Mouse (Mus musculus): Measurements from ENCODE around the gene Hhat. TPM values are rescaled to one million over a fixed set of nuclear protein-coding genes. Genes with fewer than 3 reads are reported as not detected.

Gene Hhat
- total and polyA plus RNA-seq, 3 experiments, result 0.21 to 1.2 (median 1.1) TPM

GRCm38 (mm10) chr1:192472366-192472765 lies 298.7 kb downstream of the Hhat start:
- Histone ChIP-seq H3K27me3 (replicated peaks) (peaks cover 34% of the 10 kb centered on the region), H3K4me1 (ENCODE audit: control insufficient read depth in 1 of 2, insufficient read depth in 2 of 2) (no peaks in the 10 kb centered on the region), H3K4me2 (ENCODE audit: insufficient read depth, low read depth, poor library complexity, severe bottlenecking) (no peak overlapping the region), H3K9me3 (replicated peaks; ENCODE audit: low read length) (no peaks in the 10 kb centered on the region), H3K79me2 (replicated peaks; ENCODE audit: control insufficient read depth, extremely low read depth, insufficient read depth, poor library complexity, severe bottlenecking) (no peaks in the 10 kb centered on the region), H3K9ac (ENCODE audit: insufficient read depth, low read depth) (no peak overlapping the region), H3K36me3 (replicated peaks in 1 of 2; ENCODE audit: control insufficient read depth in 1 of 2, insufficient read depth in 1 of 2, low read length in 1 of 2) (no peaks in the 10 kb centered on the region), H3K4me3 (replicated peaks in 1 of 3; ENCODE audit: low read depth in 2 of 3, low read length in 2 of 3, poor library complexity in 1 of 3) (no peak overlapping the region), H3K27ac (ENCODE audit: insufficient read depth, low read depth) (no peak overlapping the region)
- TF ChIP-seq EP300 (IDR thresholded peaks at IDR 0.05; ENCODE audit: low read length) (no peak), JUN (IDR thresholded peaks at IDR 0.05; ENCODE audit: insufficient read depth, low read depth, low read length) (no peak), MAZ (IDR thresholded peaks at IDR 0.05; ENCODE audit: low read depth, low read length) (no peak), CHD2 (IDR thresholded peaks at IDR 0.05; ENCODE audit: low read length) (no peak), ETS1 (conservative IDR thresholded peaks at IDR 0.05; ENCODE audit: low read depth, low read length) (no peak), KAT2A (IDR thresholded peaks at IDR 0.05; ENCODE audit: insufficient replicate concordance, low read length) (no peak), ZC3H11A (IDR thresholded peaks at IDR 0.05; ENCODE audit: low read depth, low read length) (no peak), E2F4 (IDR thresholded peaks at IDR 0.05; ENCODE audit: insufficient replicate concordance, low read depth, low read length) (no peak), TBP (conservative IDR thresholded peaks at IDR 0.05; ENCODE audit: low read depth, low read length) (no peak), NELFE (IDR thresholded peaks at IDR 0.05; ENCODE audit: low read depth, low read length) (no peak), SMC3 (IDR thresholded peaks at IDR 0.05; ENCODE audit: low read depth, low read length) (no peak), SIN3A (IDR thresholded peaks at IDR 0.05; ENCODE audit: low read length) (no peak), USF1 (IDR thresholded peaks at IDR 0.05; ENCODE audit: low read depth, low read length) (no peak), PAX5 (IDR thresholded peaks at IDR 0.05; ENCODE audit: low read length) (no peak), RAD21 (IDR thresholded peaks at IDR 0.05; ENCODE audit: low read depth, low read length) (no peak), BHLHE40 (IDR thresholded peaks at IDR 0.05; ENCODE audit: low read depth, low read length) (no peak), POLR2A (IDR thresholded peaks at IDR 0.05; ENCODE audit: low read depth, low read length) (no peak)
- dilution Hi-C loops (cut with MboI; ENCODE audit: extremely low pct_ligation_motif_present, extremely low pct_unique_long_range_greater_than_20kb, low sequenced_read_pairs), result no loop called here
- DNase-seq (ENCODE audit: extremely low read depth), result peak; percentile 10
- in situ Hi-C loops (cut with MboI; ENCODE audit: low pct_ligation_motif_present, low pct_unique_long_range_greater_than_20kb, low sequenced_read_pairs), result no loop called here

DNA sequence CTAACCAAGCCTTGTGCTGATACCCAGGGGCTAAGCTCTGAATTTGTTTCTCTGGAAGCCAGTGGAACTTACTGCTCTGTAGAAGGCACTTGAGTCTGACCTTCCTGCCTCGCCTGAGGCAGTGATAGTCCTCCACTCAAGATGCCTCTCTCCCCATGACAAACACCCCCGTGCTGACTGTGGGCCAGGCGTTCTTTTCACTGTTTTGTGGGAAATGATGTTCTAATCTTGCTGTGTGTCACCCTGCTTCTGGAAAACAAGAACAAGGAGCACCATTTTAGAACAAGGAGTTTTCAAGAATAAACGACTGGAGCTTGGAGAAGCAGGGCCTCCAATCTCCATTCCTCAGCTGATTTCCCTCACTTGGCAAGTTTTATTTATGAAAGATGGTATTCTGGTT lies 307.3 kb downstream of the Hhat start:
- no peak for TF ChIP-seq MAX (IDR thresholded peaks at IDR 0.05; ENCODE audit: low read length)
- Histone ChIP-seq H3K36me3 (replicated peaks in 1 of 2; ENCODE audit: control insufficient read depth in 1 of 2, insufficient read depth in 1 of 2, low read length in 1 of 2) (no peaks in the 10 kb centered on the region), H3K4me1 (ENCODE audit: control insufficient read depth in 1 of 2, insufficient read depth in 2 of 2) (no peaks in the 10 kb centered on the region), H3K9ac (ENCODE audit: insufficient read depth, low read depth) (no peak overlapping the region), H3K27ac (ENCODE audit: insufficient read depth, low read depth) (no peak overlapping the region), H3K79me2 (replicated peaks; ENCODE audit: control insufficient read depth, extremely low read depth, insufficient read depth, poor library complexity, severe bottlenecking) (no peaks in the 10 kb centered on the region), H3K9me3 (replicated peaks; ENCODE audit: low read length) (no peaks in the 10 kb centered on the region), H3K27me3 (replicated peaks) (peaks cover 57% of the 10 kb centered on the region), H3K4me3 (replicated peaks in 1 of 3; ENCODE audit: low read depth in 2 of 3, low read length in 2 of 3, poor library complexity in 1 of 3) (no peak overlapping the region), H3K4me2 (ENCODE audit: insufficient read depth, low read depth, poor library complexity, severe bottlenecking) (no peak overlapping the region)
- DNase-seq (ENCODE audit: extremely low read depth), result no peak
- dilution Hi-C loops (cut with MboI; ENCODE audit: extremely low pct_ligation_motif_present, extremely low pct_unique_long_range_greater_than_20kb, low sequenced_read_pairs) (no loop called here), in situ Hi-C loops (cut with MboI; ENCODE audit: low pct_ligation_motif_present, low pct_unique_long_range_greater_than_20kb, low sequenced_read_pairs) (no loop called here)
